Mouse (Mus musculus) adrenal gland, adult (tissue): ENCODE measurements around the gene Olfr1367.

Experiments
- DNase-seq, 2 experiments: peaks; one replicate each; pipeline ENCODE4 v3.0.0; 2022 to 2023; ENCODE audit warnings: low spot score in 1 of 2; ENCODE audit not compliant: inconsistent age in 2 of 2

Olfr1367 gene

GRCm38 (mm10) chr13:21346610-21347009 is at the start of gene Olfr1367:
Gene Olfr1367 (plus strand): TSS chr13:21346910.
- no peak for DNase-seq

GRCm38 (mm10) chr13:21298557-21298956 is 48.2 kb upstream of the Olfr1367 start:
- DNase-seq: no peak

GRCm38 (mm10) chr13:21304483-21305066 is 42.1 kb upstream of the Olfr1367 start:
- DNase-seq: no peak

DNA sequence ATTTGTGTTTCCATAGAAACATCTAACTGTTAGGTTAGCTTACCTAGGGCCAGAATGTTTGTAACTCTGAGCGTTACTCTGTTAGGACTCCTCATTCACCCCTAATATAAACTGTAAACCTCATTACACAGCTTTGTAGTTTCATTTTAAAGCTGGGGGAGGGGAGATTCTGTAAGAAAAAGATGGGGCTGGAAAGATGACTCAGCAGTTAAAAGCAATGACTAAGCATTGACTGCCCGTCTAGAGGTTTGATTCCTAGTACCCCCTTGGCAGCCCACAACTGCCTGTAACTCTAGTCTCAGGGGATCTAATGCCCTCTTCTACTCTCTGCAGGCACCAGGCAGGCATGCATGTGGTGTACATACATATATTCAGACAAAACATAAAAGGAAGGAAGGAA is 36.9 kb upstream of the Olfr1367 start:
- no peak for DNase-seq

DNA sequence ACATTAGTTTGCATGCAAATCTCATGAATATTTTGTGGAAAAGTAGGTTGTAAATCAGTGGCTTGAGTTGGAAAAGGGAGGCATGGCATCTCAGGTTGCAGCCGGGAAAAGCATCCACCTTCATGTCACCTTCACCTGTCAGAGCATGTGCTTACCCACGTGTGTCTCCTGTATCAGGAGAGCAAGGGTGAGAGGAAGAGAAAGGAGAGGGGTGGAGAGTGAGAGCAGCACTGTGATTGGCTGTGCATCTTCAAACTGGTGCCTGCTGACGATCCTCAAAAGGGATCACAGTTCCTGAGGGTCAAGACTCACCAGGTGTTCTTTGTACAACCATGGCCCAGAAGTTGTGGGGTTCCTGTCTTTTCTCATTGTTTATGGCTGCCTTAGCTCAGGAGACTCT is 34.8 kb upstream of the Olfr1367 start, which contains the start of gene Gpx6:
Gpx6 (plus strand) TSS at position 200 of the 400 bp plus-strand sequence.
- no peak for DNase-seq

- DNase-seq: no peak
These were observed 33.9 kb upstream of the Olfr1367 start for GRCm38 (mm10) chr13:21312854-21313253.

GRCm38 (mm10) chr13:21313903-21314302 is 32.8 kb upstream of the Olfr1367 start:
- no peak for DNase-seq

- no peak for DNase-seq
These were observed 26.4 kb upstream of the Olfr1367 start for GRCm38 (mm10) chr13:21320262-21320661.

GRCm38 (mm10) chr13:21321890-21322494 is 24.7 kb upstream of the Olfr1367 start:
- no peak for DNase-seq

GRCm38 (mm10) chr13:21322509-21323375 is 24.0 kb upstream of the Olfr1367 start:
- peak in 1 of 2 experiments; percentile 44 for DNase-seq

GRCm38 (mm10) chr13:21323405-21323804 is 23.3 kb upstream of the Olfr1367 start:
- no peak for DNase-seq

GRCm38 (mm10) chr13:21326191-21326590 is 20.5 kb upstream of the Olfr1367 start:
- peak in 1 of 2 experiments; percentile 70 for DNase-seq

- peak; percentile 77 to 94 for DNase-seq
These were observed 20.0 kb upstream of the Olfr1367 start for GRCm38 (mm10) chr13:21326657-21327211.

- DNase-seq: no peak
These were observed 19.3 kb upstream of the Olfr1367 start for GRCm38 (mm10) chr13:21327424-21327823.

GRCm38 (mm10) chr13:21350593-21350992 is 3.9 kb downstream of the Olfr1367 start:
- no peak for DNase-seq

DNA sequence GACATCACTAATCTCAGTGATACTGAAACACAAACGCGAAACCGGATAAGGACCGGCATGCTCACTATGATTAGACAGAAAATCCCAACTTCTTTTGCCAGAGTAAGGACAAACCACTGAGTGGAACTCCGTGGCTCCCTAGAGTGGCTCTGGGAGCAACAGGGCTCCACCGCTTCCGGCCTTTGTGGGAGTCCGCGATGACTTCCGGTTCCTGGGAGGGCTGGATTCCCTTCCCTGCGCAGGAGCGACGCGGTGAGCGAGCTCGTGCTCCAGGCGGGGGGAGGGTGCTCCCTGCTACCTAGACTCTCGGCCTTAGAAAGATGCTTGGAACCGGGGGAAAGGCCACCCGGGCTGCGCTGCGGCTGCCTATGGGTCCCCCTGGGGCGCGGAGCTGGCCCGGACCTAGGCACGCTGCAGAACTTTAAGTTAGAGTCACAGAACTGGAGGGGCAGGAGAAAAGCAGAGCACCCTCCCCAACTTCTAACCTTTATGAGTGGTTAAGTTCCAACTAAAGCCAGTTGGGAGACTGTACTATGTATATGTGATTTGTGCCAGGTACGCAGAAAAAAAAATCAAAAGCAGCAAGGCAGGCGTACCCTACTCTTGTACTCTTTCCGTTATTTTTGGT is 16.0 kb downstream of the Olfr1367 start, which contains the start of gene Zscan12:
Zscan12 (plus strand) TSS at position 200 of the 628 bp plus-strand sequence.
- DNase-seq: peak; percentile 94 to 97

DNA sequence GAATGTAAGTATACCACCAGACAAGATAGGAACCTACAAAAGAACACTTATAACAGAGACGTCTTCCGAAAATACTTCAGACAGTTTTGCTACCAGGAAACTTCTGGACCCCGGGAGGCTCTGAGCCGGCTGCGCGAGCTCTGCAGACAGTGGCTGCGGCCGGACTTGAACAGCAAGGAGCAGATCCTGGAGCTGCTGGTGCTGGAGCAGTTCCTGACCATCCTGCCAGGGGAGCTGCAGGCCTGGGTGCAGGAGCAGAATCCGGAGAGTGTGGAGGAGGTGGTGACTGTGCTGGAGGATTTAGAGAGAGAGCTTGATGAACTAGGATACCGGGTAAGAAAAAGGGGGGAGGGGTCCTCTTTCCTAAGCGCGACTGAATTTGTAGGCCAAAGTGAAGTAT is 17.0 kb downstream of the Olfr1367 start:
- peak; percentile 21 to 61 for DNase-seq

- DNase-seq: no peak
These were observed 19.9 kb downstream of the Olfr1367 start for GRCm38 (mm10) chr13:21366635-21367034.

- no peak for DNase-seq
These were observed 26.0 kb downstream of the Olfr1367 start for GRCm38 (mm10) chr13:21372700-21373099.

- DNase-seq: no peak
These were observed 31.1 kb downstream of the Olfr1367 start for GRCm38 (mm10) chr13:21377773-21378172.

GRCm38 (mm10) chr13:21395211-21395610 is 48.5 kb downstream of the Olfr1367 start:
- peak in 1 of 2 experiments; percentile 79 for DNase-seq
